Mouse (Mus musculus): ENCODE results near the gene Rreb1.

DNA sequence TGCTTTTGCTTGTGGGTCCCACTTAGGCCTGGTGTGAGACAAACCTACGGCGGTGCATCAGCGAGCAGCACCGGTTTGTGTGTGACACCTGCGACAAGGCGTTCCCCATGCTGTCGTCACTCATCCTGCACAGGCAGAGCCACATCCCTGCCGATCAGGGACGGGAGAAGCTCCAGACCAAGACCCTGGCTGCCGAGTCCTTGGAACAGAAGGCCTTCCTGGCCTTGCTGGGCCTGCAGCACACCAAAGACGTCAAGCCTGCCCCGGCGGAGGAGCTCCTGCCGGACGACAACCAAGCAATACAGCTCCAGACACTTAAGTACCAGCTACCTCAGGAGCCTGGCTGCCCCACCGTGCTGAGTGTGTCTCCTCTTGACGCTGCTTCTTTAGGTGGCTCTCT, 151.3 kb downstream of the Rreb1 start:
- TF ChIP-seq MYOD1 (IDR thresholded peaks at IDR 0.05; ENCODE audit: control insufficient read depth, insufficient read length, low read depth) (no peak), CTCF (IDR thresholded peaks at IDR 0.05; ENCODE audit: control insufficient read depth, insufficient read depth, insufficient read length) (no peak), MAX (IDR thresholded peaks at IDR 0.05) (no peak), FOSL1 (IDR thresholded peaks at IDR 0.05; ENCODE audit: insufficient read depth, low read length, poor library complexity, severe bottlenecking) (no peak), MYOG (IDR thresholded peaks at IDR 0.05; ENCODE audit: control insufficient read depth, extremely low read depth, insufficient read length) (no peak)

Data from C2C12 (cell line).